Mouse (Mus musculus) forebrain, embryonic 10.5 days (tissue): ENCODE measurements around the gene Fam174b. TPM values are rescaled to one million over a fixed set of nuclear protein-coding genes. Genes with fewer than 3 reads are reported as not detected.

Experiments used
- DNase-seq: peaks from one replicate; pipeline ENCODE4 v3.0.0-alpha.2; 2017; ENCODE audit warnings: low spot score; ENCODE audit errors: extremely low spot score
- H3K27ac ChIP-seq: fragments of 300-500 bp; sonication (generic); 2 replicates; pipeline ENCODE4 v1.5.1; 2016; ENCODE audit warnings: mild to moderate bottlenecking
- H3K27me3 ChIP-seq: fragments of 300-500 bp; sonication (generic); 2 replicates; pipeline ENCODE4 v1.6.1; 2016; ENCODE audit warnings: mild to moderate bottlenecking; ENCODE audit not compliant: poor library complexity, severe bottlenecking
- H3K36me3 ChIP-seq: fragments of 300-500 bp; sonication (generic); replicated peaks from 2 replicates; pipeline ENCODE4 v1.6.1; 2016; ENCODE audit warnings: mild to moderate bottlenecking, moderate library complexity
- H3K4me1 ChIP-seq: fragments of 300-500 bp; sonication (generic); 2 replicates; pipeline ENCODE4 v1.6.1; 2016
- H3K4me3 ChIP-seq: fragments of 300-500 bp; sonication (generic); 2 replicates; pipeline ENCODE4 v1.5.1; 2016; ENCODE audit warnings: mild to moderate bottlenecking, moderate library complexity
- H3K9me3 ChIP-seq: fragments of 300-500 bp; sonication (generic); 2 replicates; pipeline ENCODE4 v1.6.1; 2016; ENCODE audit warnings: mild to moderate bottlenecking, moderate library complexity
- WGBS: fragments of 180-500 bp; shearing (Covaris S2); methylation state at CpG from one replicate; pipeline ENCODE4 v1.1.7; 2016; 5-methylcytosine and 5-hydroxymethylcytosine counted together
- polyA plus RNA-seq: library from polyadenylated mRNA; unstranded; fragments of >200 nt; fragmentation: Nextera tagmentation; extraction: Ambion mirVana; gene quantifications from 2 replicates; pipeline ENCODE4 v1.2.1, GENCODE M21; 2016

Fam174b gene
- polyA plus RNA-seq, 1 experiment from 2014 or later, result 15.1 TPM

GRCm38 (mm10) chr7:73736046-73736445, 4.1 kb upstream of the Fam174b start:
- no peak overlapping the region for H3K27ac ChIP-seq
- peaks cover 13% of the 10 kb centered on the region for H3K4me1 ChIP-seq
- H3K4me3 ChIP-seq, result no peak overlapping the region
- no peak for DNase-seq
- 80% methylated on average over 2 of the region's 2 CpGs for WGBS
- H3K27me3 ChIP-seq, result peaks cover 32% of the 10 kb centered on the region
- H3K9me3 ChIP-seq, result 0 out of 2 replicates have a peak, but pooled peaks cover 1% of the 10 kb centered on the region
- no peaks in the 10 kb centered on the region for H3K36me3 ChIP-seq

GRCm38 (mm10) chr7:73741392-73741791, 1.3 kb downstream of the Fam174b start:
- peak overlapping the region; percentile 69 for H3K4me3 ChIP-seq
- DNase-seq, result no peak
- no peaks in the 10 kb centered on the region for H3K36me3 ChIP-seq
- H3K4me1 ChIP-seq, result peaks cover 20% of the 10 kb centered on the region
- peaks cover 53% of the 10 kb centered on the region for H3K27me3 ChIP-seq
- WGBS, result 65% methylated on average over 5 of the region's 5 CpGs
- H3K9me3 ChIP-seq, result no peaks in the 10 kb centered on the region
- no peak overlapping the region; the same call in 1 of the 2 replicates for H3K27ac ChIP-seq

- Histone ChIP-seq H3K9me3 (no peaks in the 10 kb centered on the region), H3K36me3 (no peaks in the 10 kb centered on the region), H3K27me3 (peaks cover 53% of the 10 kb centered on the region), H3K27ac (no peak overlapping the region), H3K4me1 (peaks cover 20% of the 10 kb centered on the region), H3K4me3 (no peak overlapping the region)
- 76% methylated on average over 6 of the region's 6 CpGs for WGBS
- no peak for DNase-seq
These were observed 1.7 kb downstream of the Fam174b start for GRCm38 (mm10) chr7:73741841-73742240.

- 90% methylated on average over 8 of the region's 8 CpGs for WGBS
These were observed 3.0 kb downstream of the Fam174b start for GRCm38 (mm10) chr7:73743144-73743543.

GRCm38 (mm10) chr7:73743831-73744370, 3.8 kb downstream of the Fam174b start:
- no peak for DNase-seq
- H3K27ac ChIP-seq, result no peak overlapping the region
- H3K4me3 ChIP-seq, result no peak overlapping the region
- no peaks in the 10 kb centered on the region for H3K9me3 ChIP-seq
- 80% methylated on average over 10 of the region's 10 CpGs for WGBS
- peaks cover 42% of the 10 kb centered on the region for H3K27me3 ChIP-seq
- no peaks in the 10 kb centered on the region for H3K36me3 ChIP-seq
- peaks cover 20% of the 10 kb centered on the region for H3K4me1 ChIP-seq

More at GRCm38 (mm10) chr7:73743144-73743543, 3.0 kb downstream of the Fam174b start:
- Histone ChIP-seq H3K27ac (no peak overlapping the region), H3K4me1 (peaks cover 20% of the 10 kb centered on the region), H3K27me3 (peaks cover 50% of the 10 kb centered on the region), H3K9me3 (no peaks in the 10 kb centered on the region), H3K4me3 (no peak overlapping the region), H3K36me3 (no peaks in the 10 kb centered on the region)
- DNase-seq, result no peak

GRCm38 (mm10) chr7:73745903-73746302, 5.8 kb downstream of the Fam174b start:
- H3K4me1 ChIP-seq, result peaks cover 8% of the 10 kb centered on the region
- no peaks in the 10 kb centered on the region for H3K9me3 ChIP-seq
- DNase-seq, result no peak
- no peak overlapping the region for H3K4me3 ChIP-seq
- no peak overlapping the region for H3K27ac ChIP-seq
- H3K27me3 ChIP-seq, result peaks cover 22% of the 10 kb centered on the region
- no peaks in the 10 kb centered on the region for H3K36me3 ChIP-seq
- 89% methylated on average over 5 of the region's 5 CpGs for WGBS

GRCm38 (mm10) chr7:73746836-73747235, 6.7 kb downstream of the Fam174b start:
- no peaks in the 10 kb centered on the region for H3K36me3 ChIP-seq
- 66% methylated on average over 4 of the region's 4 CpGs for WGBS
- no peaks in the 10 kb centered on the region for H3K4me1 ChIP-seq
- peaks cover 13% of the 10 kb centered on the region for H3K27me3 ChIP-seq
- no peak for DNase-seq
- H3K4me3 ChIP-seq, result no peak overlapping the region
- H3K27ac ChIP-seq, result no peak overlapping the region
- H3K9me3 ChIP-seq, result no peaks in the 10 kb centered on the region

- H3K9me3 ChIP-seq, result no peaks in the 10 kb centered on the region
- DNase-seq, result no peak
- H3K4me1 ChIP-seq, result no peaks in the 10 kb centered on the region
- no peaks in the 10 kb centered on the region for H3K36me3 ChIP-seq
- H3K4me3 ChIP-seq, result no peak overlapping the region
- peaks cover 6% of the 10 kb centered on the region for H3K27me3 ChIP-seq
- peak overlapping the region; percentile 35; the same call in 1 of the 2 replicates for H3K27ac ChIP-seq
- WGBS, result 93% methylated on average over 3 of the region's 3 CpGs
These were observed 7.4 kb downstream of the Fam174b start for GRCm38 (mm10) chr7:73747531-73747930.

GRCm38 (mm10) chr7:73748437-73749108, 8.5 kb downstream of the Fam174b start:
- Histone ChIP-seq H3K27ac (no peak overlapping the region), H3K27me3 (no peaks in the 10 kb centered on the region), H3K9me3 (no peaks in the 10 kb centered on the region), H3K4me3 (no peak overlapping the region), H3K36me3 (no peaks in the 10 kb centered on the region), H3K4me1 (no peaks in the 10 kb centered on the region)
- DNase-seq, result no peak
- 88% methylated on average over 5 of the region's 5 CpGs for WGBS

GRCm38 (mm10) chr7:73749339-73749738, 9.2 kb downstream of the Fam174b start:
- 95% methylated on average over 2 of the region's 2 CpGs for WGBS

GRCm38 (mm10) chr7:73749983-73750382, 9.9 kb downstream of the Fam174b start:
- no peak overlapping the region for H3K4me3 ChIP-seq

More at GRCm38 (mm10) chr7:73749339-73749738, 9.2 kb downstream of the Fam174b start:
- Histone ChIP-seq H3K4me1 (no peaks in the 10 kb centered on the region), H3K27ac (no peak overlapping the region), H3K36me3 (no peaks in the 10 kb centered on the region), H3K27me3 (no peaks in the 10 kb centered on the region), H3K9me3 (no peaks in the 10 kb centered on the region), H3K4me3 (no peak overlapping the region)
- DNase-seq, result no peak

GRCm38 (mm10) chr7:73753598-73753997, 13.5 kb downstream of the Fam174b start:
- Histone ChIP-seq H3K4me1 (no peaks in the 10 kb centered on the region), H3K4me3 (no peak overlapping the region), H3K36me3 (no peaks in the 10 kb centered on the region), H3K9me3 (peaks cover 8% of the 10 kb centered on the region; the same call in 1 of the 2 replicates), H3K27me3 (no peaks in the 10 kb centered on the region), H3K27ac (no peak overlapping the region)
- 96% methylated on average over 1 of the region's 1 CpGs for WGBS
- no peak for DNase-seq

More at GRCm38 (mm10) chr7:73749983-73750382, 9.9 kb downstream of the Fam174b start:
- Histone ChIP-seq H3K9me3 (no peaks in the 10 kb centered on the region), H3K27me3 (no peaks in the 10 kb centered on the region), H3K36me3 (no peaks in the 10 kb centered on the region), H3K27ac (no peak overlapping the region), H3K4me1 (no peaks in the 10 kb centered on the region)
- DNase-seq, result no peak
- 94% methylated on average over 7 of the region's 7 CpGs for WGBS

- 48% methylated on average over 1 of the region's 1 CpGs for WGBS
- Histone ChIP-seq H3K27ac (no peak overlapping the region), H3K27me3 (no peaks in the 10 kb centered on the region), H3K9me3 (peaks cover 8% of the 10 kb centered on the region; the same call in 1 of the 2 replicates), H3K36me3 (no peaks in the 10 kb centered on the region), H3K4me1 (no peaks in the 10 kb centered on the region), H3K4me3 (no peak overlapping the region)
- DNase-seq, result no peak
These were observed 15.4 kb downstream of the Fam174b start for GRCm38 (mm10) chr7:73755377-73756110.
